Mouse (Mus musculus): ENCODE measurements around the gene Ift88. TPM values are rescaled to one million over a fixed set of nuclear protein-coding genes. Genes with fewer than 3 reads are reported as not detected.

Ift88 gene
- total RNA-seq (2014; fragmentation: Nextera tagmentation): 12.9 and 16.1 TPM in 2 replicates
- 13.6 and 15.1 TPM in 2 replicates for total RNA-seq (2017)
- polyA plus RNA-seq (2012): 7.8 and 8.4 TPM in 2 replicates

- Histone ChIP-seq H3K4me3 (ENCODE audit: low read depth, low read length) (peak within 1 kb of the TSS; percentile 97), H3K27me3 (ENCODE audit: insufficient read depth, low read length) (no peaks in the 10 kb centered on the region), H3K9me3 (replicated peaks) (no peaks in the 10 kb centered on the region), H3K36me3 (replicated peaks) (no peaks in the 10 kb centered on the region), H3K4me1 (ENCODE audit: insufficient read depth, low read depth, low read length) (peaks cover 13% of the 10 kb centered on the region)
- no peak for TF ChIP-seq CTCF (IDR thresholded peaks at IDR 0.05; ENCODE audit: low read depth, low read length)
- TF ChIP-seq POLR2AphosphoS5 (IDR thresholded peaks at IDR 0.05; ENCODE audit: insufficient replicate concordance, low read depth, low read length): no peak
- TF ChIP-seq GATA1 (IDR thresholded peaks at IDR 0.05; ENCODE audit: borderline replicate concordance, low read length): no peak
- DNase-seq (ENCODE audit: low spot score) (peak; percentile 79), ATAC-seq (ENCODE audit: extremely low read depth, insufficient number of reproducible peaks, low FRiP score, poor library complexity, severe bottlenecking) (peak; percentile 95)
Observed at GRCm38 (mm10) chr14:57423432-57424211, at the start of gene Ift88. TSS of gene Ift88 (plus strand) at chr14:57424062.

- no peak for TF ChIP-seq CTCF (IDR thresholded peaks at IDR 0.05; ENCODE audit: low read depth, low read length)
- no peak for TF ChIP-seq POLR2AphosphoS5 (IDR thresholded peaks at IDR 0.05; ENCODE audit: insufficient replicate concordance, low read depth, low read length)
- H3K4me3 ChIP-seq (ENCODE audit: low read depth, low read length): no peak overlapping the region
- DNase-seq (ENCODE audit: low spot score) (no peak), ATAC-seq (ENCODE audit: extremely low read depth, insufficient number of reproducible peaks, low FRiP score, poor library complexity, severe bottlenecking) (no peak)
- peaks cover 12% of the 10 kb centered on the region for H3K4me1 ChIP-seq (ENCODE audit: insufficient read depth, low read depth, low read length)
- no peaks in the 10 kb centered on the region for H3K9me3 ChIP-seq (replicated peaks)
- no peaks in the 10 kb centered on the region for H3K27me3 ChIP-seq (ENCODE audit: insufficient read depth, low read length)
- H3K36me3 ChIP-seq (replicated peaks): peaks cover 51% of the 10 kb centered on the region
Observed at GRCm38 (mm10) chr14:57375205-57375604, 48.7 kb upstream of the Ift88 start.

DNA sequence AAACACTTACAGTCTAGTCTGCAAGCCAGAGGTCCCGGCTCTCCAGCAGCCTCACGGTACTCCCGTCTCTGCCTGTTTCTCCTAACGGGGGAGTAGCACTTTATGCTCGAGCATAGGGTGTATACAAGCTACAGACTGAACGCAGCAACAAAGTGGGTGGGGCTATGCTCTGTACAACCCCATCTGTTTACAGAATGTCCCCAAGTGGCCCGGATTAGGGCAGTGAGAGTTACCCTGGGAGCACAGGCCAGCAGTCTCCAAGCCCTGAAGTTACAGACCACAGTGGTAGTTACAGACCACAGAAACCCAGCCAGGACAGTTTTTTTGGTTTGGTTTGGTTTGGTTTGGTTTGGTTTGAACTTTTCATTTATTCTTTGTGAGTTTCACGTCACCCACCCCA lies 47.8 kb upstream of the Ift88 start:
- peaks cover 12% of the 10 kb centered on the region for H3K4me1 ChIP-seq (ENCODE audit: insufficient read depth, low read depth, low read length)
- DNase-seq (ENCODE audit: low spot score): no peak
- no peak for TF ChIP-seq GATA1 (IDR thresholded peaks at IDR 0.05; ENCODE audit: borderline replicate concordance, low read length)
- TF ChIP-seq POLR2AphosphoS5 (IDR thresholded peaks at IDR 0.05; ENCODE audit: insufficient replicate concordance, low read depth, low read length): no peak
- no peak for TF ChIP-seq GATA2 (IDR thresholded peaks at IDR 0.05; ENCODE audit: borderline replicate concordance, low read depth, low read length)
- TF ChIP-seq CTCF (IDR thresholded peaks at IDR 0.05; ENCODE audit: low read depth, low read length): no peak
- TF ChIP-seq TAL1 (conservative IDR thresholded peaks at IDR 0.05; ENCODE audit: low read depth, low read length): no peak
- no peak for ATAC-seq (ENCODE audit: extremely low read depth, insufficient number of reproducible peaks, low FRiP score, poor library complexity, severe bottlenecking)
- H3K27me3 ChIP-seq (ENCODE audit: insufficient read depth, low read length): no peaks in the 10 kb centered on the region
- peaks cover 54% of the 10 kb centered on the region for H3K36me3 ChIP-seq (replicated peaks)
- no peaks in the 10 kb centered on the region for H3K9me3 ChIP-seq (replicated peaks)
- H3K4me3 ChIP-seq (ENCODE audit: low read depth, low read length): no peak overlapping the region

GRCm38 (mm10) chr14:57376956-57377355 lies 46.9 kb upstream of the Ift88 start:
- ATAC-seq (ENCODE audit: extremely low read depth, insufficient number of reproducible peaks, low FRiP score, poor library complexity, severe bottlenecking): no peak
- H3K4me3 ChIP-seq (ENCODE audit: low read depth, low read length): no peak overlapping the region

GRCm38 (mm10) chr14:57377531-57377930 lies 46.3 kb upstream of the Ift88 start:
- Histone ChIP-seq H3K27me3 (ENCODE audit: insufficient read depth, low read length) (no peaks in the 10 kb centered on the region), H3K9me3 (replicated peaks) (no peaks in the 10 kb centered on the region), H3K4me1 (ENCODE audit: insufficient read depth, low read depth, low read length) (peaks cover 12% of the 10 kb centered on the region), H3K36me3 (replicated peaks) (peaks cover 57% of the 10 kb centered on the region), H3K4me3 (ENCODE audit: low read depth, low read length) (no peak overlapping the region)
- TF ChIP-seq CTCF (IDR thresholded peaks at IDR 0.05; ENCODE audit: low read depth, low read length): no peak
- TF ChIP-seq GATA1 (IDR thresholded peaks at IDR 0.05; ENCODE audit: borderline replicate concordance, low read length): no peak
- TF ChIP-seq POLR2AphosphoS5 (IDR thresholded peaks at IDR 0.05; ENCODE audit: insufficient replicate concordance, low read depth, low read length): no peak
- TF ChIP-seq TAL1 (conservative IDR thresholded peaks at IDR 0.05; ENCODE audit: low read depth, low read length): no peak
- TF ChIP-seq GATA2 (IDR thresholded peaks at IDR 0.05; ENCODE audit: borderline replicate concordance, low read depth, low read length): no peak
- no peak for ATAC-seq (ENCODE audit: extremely low read depth, insufficient number of reproducible peaks, low FRiP score, poor library complexity, severe bottlenecking)
- no peak for DNase-seq (ENCODE audit: low spot score)

More at GRCm38 (mm10) chr14:57376956-57377355, 46.9 kb upstream of the Ift88 start:
- H3K9me3 ChIP-seq (replicated peaks): no peaks in the 10 kb centered on the region
- H3K4me1 ChIP-seq (ENCODE audit: insufficient read depth, low read depth, low read length): peaks cover 12% of the 10 kb centered on the region
- H3K27me3 ChIP-seq (ENCODE audit: insufficient read depth, low read length): no peaks in the 10 kb centered on the region
- TF ChIP-seq GATA2 (IDR thresholded peaks at IDR 0.05; ENCODE audit: borderline replicate concordance, low read depth, low read length) (no peak), GATA1 (IDR thresholded peaks at IDR 0.05; ENCODE audit: borderline replicate concordance, low read length) (no peak), TAL1 (conservative IDR thresholded peaks at IDR 0.05; ENCODE audit: low read depth, low read length) (no peak), POLR2AphosphoS5 (IDR thresholded peaks at IDR 0.05; ENCODE audit: insufficient replicate concordance, low read depth, low read length) (no peak), CTCF (IDR thresholded peaks at IDR 0.05; ENCODE audit: low read depth, low read length) (no peak)
- DNase-seq (ENCODE audit: low spot score): no peak
- H3K36me3 ChIP-seq (replicated peaks): peaks cover 53% of the 10 kb centered on the region

- Histone ChIP-seq H3K9me3 (replicated peaks) (no peaks in the 10 kb centered on the region), H3K4me1 (ENCODE audit: insufficient read depth, low read depth, low read length) (peaks cover 30% of the 10 kb centered on the region), H3K4me3 (ENCODE audit: low read depth, low read length) (no peak overlapping the region), H3K27me3 (ENCODE audit: insufficient read depth, low read length) (no peaks in the 10 kb centered on the region), H3K36me3 (replicated peaks) (peaks cover 16% of the 10 kb centered on the region)
- ATAC-seq (ENCODE audit: extremely low read depth, insufficient number of reproducible peaks, low FRiP score, poor library complexity, severe bottlenecking) (no peak), DNase-seq (ENCODE audit: low spot score) (no peak)
- TF ChIP-seq CTCF (IDR thresholded peaks at IDR 0.05; ENCODE audit: low read depth, low read length): no peak
- no peak for TF ChIP-seq TAL1 (conservative IDR thresholded peaks at IDR 0.05; ENCODE audit: low read depth, low read length)
- TF ChIP-seq POLR2AphosphoS5 (IDR thresholded peaks at IDR 0.05; ENCODE audit: insufficient replicate concordance, low read depth, low read length): no peak
- no peak for TF ChIP-seq GATA2 (IDR thresholded peaks at IDR 0.05; ENCODE audit: borderline replicate concordance, low read depth, low read length)
- TF ChIP-seq GATA1 (IDR thresholded peaks at IDR 0.05; ENCODE audit: borderline replicate concordance, low read length): no peak
Observed at GRCm38 (mm10) chr14:57385667-57386066, 38.2 kb upstream of the Ift88 start.

All from G1E (cell line).